Mouse (Mus musculus) heart, embryonic 16.5 days (tissue): ENCODE results near the gene Olfr378. TPM values are rescaled to one million over a fixed set of nuclear protein-coding genes. Genes with fewer than 3 reads are reported as not detected.

ENCODE experiments used
- ATAC-seq: fragments of 200-750 bp; cut with Nextera tagmentation; replicated peaks from 2 replicates; pipeline ENCODE4 v1.8.0; 2017; ENCODE audit warnings: moderate number of reproducible peaks; ENCODE audit not compliant: insufficient read depth, low FRiP score; ENCODE audit errors: extremely low read depth
- H3K27ac ChIP-seq: fragments of 300-500 bp; sonication (generic); 2 replicates; pipeline ENCODE4 v1.5.1; 2014; ENCODE audit warnings: mild to moderate bottlenecking, low read length, control low read depth, moderate library complexity
- H3K27me3 ChIP-seq: fragments of 300-500 bp; sonication (generic); 2 replicates; pipeline ENCODE4 v1.6.1; 2014; ENCODE audit warnings: low read length, mixed read lengths; ENCODE audit not compliant: control insufficient read depth, insufficient read depth
- H3K36me3 ChIP-seq: fragments of 300-500 bp; sonication (generic); 2 replicates; pipeline ENCODE4 v1.6.1; 2014; ENCODE audit not compliant: control insufficient read depth, insufficient read depth
- H3K4me1 ChIP-seq: fragments of 300-500 bp; sonication (generic); 2 replicates; pipeline ENCODE4 v1.6.1; 2014; ENCODE audit warnings: low read length, mixed read lengths; ENCODE audit not compliant: control insufficient read depth, insufficient read depth
- H3K4me2 ChIP-seq: fragments of 300-500 bp; sonication (generic); 2 replicates; pipeline ENCODE4 v1.6.1; 2014; ENCODE audit warnings: low read depth, mild to moderate bottlenecking, control low read depth, low read length
- H3K4me3 ChIP-seq: fragments of 300-500 bp; sonication (generic); 2 replicates; pipeline ENCODE4 v1.5.1; 2014; ENCODE audit warnings: mild to moderate bottlenecking, control low read depth, low read length
- H3K9ac ChIP-seq: fragments of 300-500 bp; sonication (generic); 2 replicates; pipeline ENCODE4 v1.6.1; 2014; ENCODE audit warnings: low read length, control low read depth
- H3K9me3 ChIP-seq: fragments of 300-500 bp; sonication (generic); replicated peaks from 2 replicates; pipeline ENCODE4 v1.6.1; 2016; ENCODE audit warnings: low read length; ENCODE audit not compliant: control insufficient read depth
- WGBS: fragments of 180-500 bp; shearing (Covaris S2); extraction: QIAGEN DNeasy Blood & Tissue Kit; methylation state at CpG from one replicate; pipeline ENCODE4 v1.1.7; 2014; 5-methylcytosine and 5-hydroxymethylcytosine counted together
- polyA plus RNA-seq: library from polyadenylated mRNA; unstranded; fragments of >200 nt; fragmentation: Nextera tagmentation; extraction: Ambion mirVana; gene quantifications from 2 replicates; pipeline ENCODE4 v1.2.1, GENCODE M21; 2015

Olfr378 gene
- not detected in 2 replicates for polyA plus RNA-seq

DNA sequence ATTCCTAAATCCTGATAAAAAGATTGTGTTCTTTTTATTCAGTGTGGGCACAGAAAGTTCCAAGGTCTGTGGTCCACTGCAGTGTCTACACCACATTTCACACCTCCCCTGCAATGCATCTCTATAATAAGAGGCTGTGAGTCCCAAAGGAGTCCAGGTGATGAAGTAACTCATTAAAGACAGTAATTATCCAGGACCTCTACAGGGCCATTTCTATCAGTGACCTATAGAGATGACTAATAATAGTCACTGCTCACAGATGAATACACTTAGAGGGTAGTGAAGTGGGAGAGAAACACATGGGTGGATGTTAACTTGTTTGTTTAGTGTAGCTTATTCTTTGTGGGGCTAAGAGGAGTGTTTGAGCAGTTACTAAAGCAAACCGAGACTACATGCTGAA, at the start of gene Olfr378:
Olfr378 (minus strand) TSS at position 101 of the 400 bp plus-strand sequence.
- H3K4me1 ChIP-seq = no peaks in the 10 kb centered on the region
- WGBS = 82% methylated on average over 1 of the region's 1 CpGs
- no peak for ATAC-seq
- H3K4me2 ChIP-seq = no peak within 1 kb of the TSS
- no peaks in the 10 kb centered on the region for H3K36me3 ChIP-seq
- H3K27ac ChIP-seq = no peak within 1 kb of the TSS
- no peak within 1 kb of the TSS for H3K9ac ChIP-seq
- no peak within 1 kb of the TSS for H3K4me3 ChIP-seq
- no peaks in the 10 kb centered on the region for H3K27me3 ChIP-seq
- peaks cover 2% of the 10 kb centered on the region; the same call in 1 of the 2 replicates for H3K9me3 ChIP-seq

DNA sequence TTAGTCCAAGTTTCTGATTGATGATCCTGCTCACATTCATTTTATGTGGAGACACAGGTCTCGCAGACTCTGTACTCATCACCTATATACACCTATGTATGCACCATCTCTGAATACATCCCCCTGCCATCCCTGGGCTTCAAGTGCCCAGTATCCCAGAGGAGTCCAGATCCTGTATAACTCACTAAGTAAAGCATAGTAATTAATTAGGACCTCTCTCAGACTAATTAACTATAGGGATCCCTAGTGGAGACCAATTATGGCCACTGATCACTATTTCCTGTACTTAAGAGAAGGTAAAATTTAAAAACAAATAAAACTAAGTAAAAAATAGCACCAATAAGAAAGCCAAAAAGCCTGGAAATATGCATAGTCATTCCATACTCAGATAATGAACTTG, 29.1 kb upstream of the Olfr378 start, which contains the start of gene Olfr380:
Olfr380 (minus strand) TSS at position 101 of the 400 bp plus-strand sequence.
- no peaks in the 10 kb centered on the region for H3K4me1 ChIP-seq
- H3K4me2 ChIP-seq = no peak within 1 kb of the TSS
- no peaks in the 10 kb centered on the region for H3K9me3 ChIP-seq
- H3K4me3 ChIP-seq = no peak within 1 kb of the TSS
- ATAC-seq = no peak
- WGBS = 81% methylated on average over 1 of the region's 1 CpGs
- H3K27me3 ChIP-seq = no peaks in the 10 kb centered on the region
- no peaks in the 10 kb centered on the region for H3K36me3 ChIP-seq
- H3K27ac ChIP-seq = no peak within 1 kb of the TSS
- no peak within 1 kb of the TSS for H3K9ac ChIP-seq

GRCm38 (mm10) chr11:73399514-73399913, 28.8 kb downstream of the Olfr378 start, which contains the start of gene Olfr1:
Gene Olfr1 (minus strand): TSS chr11:73399614.
- ATAC-seq = no peak
- Histone ChIP-seq H3K9me3 (no peaks in the 10 kb centered on the region), H3K4me3 (no peak within 1 kb of the TSS), H3K4me1 (no peaks in the 10 kb centered on the region), H3K9ac (no peak within 1 kb of the TSS), H3K36me3 (no peaks in the 10 kb centered on the region), H3K27ac (no peak within 1 kb of the TSS), H3K27me3 (no peaks in the 10 kb centered on the region), H3K4me2 (no peak within 1 kb of the TSS)

DNA sequence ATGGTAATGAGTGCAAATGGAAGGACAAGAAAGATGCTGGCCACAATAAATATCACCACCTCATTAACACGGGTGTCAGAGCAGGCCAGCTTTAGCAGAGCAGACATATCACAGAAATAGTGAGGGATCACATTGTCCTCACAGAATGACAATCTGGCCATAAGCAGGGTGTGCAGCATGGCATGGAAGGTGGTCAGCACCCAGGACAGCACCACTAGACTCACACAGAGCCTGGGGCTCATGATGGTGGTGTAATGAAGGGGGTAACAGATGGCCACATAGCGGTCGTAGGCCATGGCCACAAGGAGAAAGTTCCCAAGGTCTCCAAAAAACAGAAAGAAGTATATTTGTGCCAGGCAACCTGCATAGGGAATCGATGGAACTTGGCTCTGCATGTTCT, 32.9 kb downstream of the Olfr378 start:
- ATAC-seq = no peak
- Histone ChIP-seq H3K4me2 (no peak overlapping the region), H3K27ac (no peak overlapping the region), H3K9ac (no peak overlapping the region), H3K4me3 (no peak overlapping the region), H3K27me3 (no peaks in the 10 kb centered on the region), H3K4me1 (no peaks in the 10 kb centered on the region), H3K36me3 (no peaks in the 10 kb centered on the region), H3K9me3 (0 out of 2 replicates have a peak, but pooled peaks cover 2% of the 10 kb centered on the region)
- WGBS = 72% methylated on average over 4 of the region's 4 CpGs

Other genes starting within 250 kb of the Olfr378 start
- 14.5 and 15.3 TPM in 2 replicates for gene Ctns, start 229.4 kb downstream of the Olfr378 start, polyA plus RNA-seq
- 0.86 and 1.00 TPM in 2 replicates for gene Shpk, start 229.0 kb downstream of the Olfr378 start, polyA plus RNA-seq
- gene Trpv1, start 194.2 kb downstream of the Olfr378 start, polyA plus RNA-seq = 0.06 and 0.08 TPM in 2 replicates
- gene Trpv3, start 161.1 kb downstream of the Olfr378 start, polyA plus RNA-seq = 0.08 and 0.09 TPM in 2 replicates
- gene Aspa, start 98.9 kb downstream of the Olfr378 start, polyA plus RNA-seq = 0.25 and 0.41 TPM in 2 replicates
- not detected in 2 replicates for gene Gm49340, start 98.7 kb downstream of the Olfr378 start, polyA plus RNA-seq
- not detected in 2 replicates for gene Spata22, start 98.7 kb downstream of the Olfr378 start, polyA plus RNA-seq
- not detected in 2 replicates for gene Olfr20, start 77.7 kb downstream of the Olfr378 start, polyA plus RNA-seq
- not detected in 2 replicates for gene Olfr376, start 57.2 kb downstream of the Olfr378 start, polyA plus RNA-seq
- gene Olfr1, start 28.9 kb downstream of the Olfr378 start, polyA plus RNA-seq = not detected in 2 replicates
- not detected in 2 replicates for gene Olfr380, start 29.0 kb upstream of the Olfr378 start, polyA plus RNA-seq
- gene Olfr381, start 63.1 kb upstream of the Olfr378 start, polyA plus RNA-seq = not detected in 2 replicates
- not detected in 2 replicates for gene Olfr382, start 88.7 kb upstream of the Olfr378 start, polyA plus RNA-seq
- not detected in 2 replicates for gene Olfr385, start 164.5 kb upstream of the Olfr378 start, polyA plus RNA-seq
- not detected in 2 replicates for gene Olfr384, start 170.1 kb upstream of the Olfr378 start, polyA plus RNA-seq